Mouse (Mus musculus) ovary, postnatal 36 days (tissue): Measurements from ENCODE around the gene Scnm1.
"Not testable (repeated sequence)": the region's sequence is repeated elsewhere in the genome, so short reads cannot be mapped to it uniquely, and the experiment has no call there.

Experiments
- DNase-seq: peaks from one replicate; pipeline ENCODE4 v3.0.0; 2022; ENCODE audit warnings: low spot score, mixed read lengths

Gene Scnm1

GRCm38 (mm10) chr3:95107308-95107707 is 26.5 kb downstream of the Scnm1 start:
- DNase-seq = not testable (repeated sequence)

GRCm38 (mm10) chr3:95106338-95107117 is 27.3 kb downstream of the Scnm1 start, which contains the start of gene Pip5k1a:
Gene Pip5k1a, minus strand, starts transcription at chr3:95106930.
- peak; percentile 94 for DNase-seq

GRCm38 (mm10) chr3:95105586-95106337 is 28.0 kb downstream of the Scnm1 start:
- no peak for DNase-seq

GRCm38 (mm10) chr3:95105121-95105520 is 28.7 kb downstream of the Scnm1 start:
- no peak for DNase-seq

GRCm38 (mm10) chr3:95100854-95101253 is 33.0 kb downstream of the Scnm1 start:
- DNase-seq = no peak

- DNase-seq = no peak
These were observed 45.7 kb downstream of the Scnm1 start for GRCm38 (mm10) chr3:95088071-95088470.
